Mouse (Mus musculus) liver, adult 2 months (tissue): ENCODE results near the gene Sap30bp.

Experiments used
- CTCF ChIP-seq: fragments of 200-500 bp; IDR thresholded peaks from 2 replicates; pipeline ENCODE4 v1.5.1; 2011; ENCODE audit warnings: low read depth, low read length, control low read depth
- POLR2A ChIP-seq: fragments of 200-500 bp; IDR thresholded peaks from 2 replicates; pipeline ENCODE4 v1.6.1; 2011; ENCODE audit warnings: low read length, control low read depth; ENCODE audit not compliant: insufficient read depth; ENCODE audit errors: extremely low read depth

- TF ChIP-seq CTCF (no peak), POLR2A (no peak)
Observed at GRCm38 (mm10) chr11:115899486-115900266, 33.4 kb upstream of the Sap30bp start, which contains the start of gene Smim5.
